Mouse (Mus musculus) hindbrain, embryonic 14.5 days (tissue): ENCODE measurements around the gene Gm5767. TPM values are rescaled to one million over a fixed set of nuclear protein-coding genes. Genes with fewer than 3 reads are reported as not detected.
A peak's percentile ranks its signal among the peaks of the same experiment; 100 is the strongest.

Experiments used
- ATAC-seq: fragments of 200-750 bp; cut with Nextera tagmentation; 2 replicates; pipeline ENCODE4 v1.8.0; 2017; ENCODE audit warnings: moderate number of reproducible peaks, mild to moderate bottlenecking, moderate TSS enrichment, moderate library complexity; ENCODE audit not compliant: low FRiP score
- DNase-seq: peaks from one replicate; pipeline ENCODE4 v3.0.0-alpha.2; 2015; ENCODE audit warnings: low spot score
- H3K27ac ChIP-seq: fragments of 300-500 bp; sonication (generic); 2 replicates; pipeline ENCODE4 v1.5.1; 2014; ENCODE audit warnings: mild to moderate bottlenecking, moderate library complexity
- H3K27me3 ChIP-seq: fragments of 300-500 bp; sonication (generic); 2 replicates; pipeline ENCODE4 v1.6.1; 2014; ENCODE audit warnings: mild to moderate bottlenecking, low read length, mixed read lengths; ENCODE audit not compliant: control insufficient read depth, insufficient read depth
- H3K36me3 ChIP-seq: fragments of 300-500 bp; sonication (generic); replicated peaks from 2 replicates; pipeline ENCODE4 v1.6.1; 2014; ENCODE audit not compliant: control insufficient read depth, insufficient read depth
- H3K4me1 ChIP-seq: fragments of 300-500 bp; sonication (generic); replicated peaks from 2 replicates; pipeline ENCODE4 v1.6.1; 2014; ENCODE audit warnings: antibody characterized with exemption, low read length, mixed read lengths; ENCODE audit not compliant: control insufficient read depth, insufficient read depth
- H3K4me2 ChIP-seq: fragments of 300-500 bp; sonication (generic); replicated peaks from 2 replicates; pipeline ENCODE4 v1.6.1; 2014; ENCODE audit warnings: mild to moderate bottlenecking, moderate library complexity
- H3K4me3 ChIP-seq: fragments of 300-500 bp; sonication (generic); replicated peaks from 2 replicates; pipeline ENCODE4 v1.5.1; 2014; ENCODE audit warnings: mild to moderate bottlenecking, low read length
- H3K9ac ChIP-seq: fragments of 300-500 bp; sonication (generic); 2 replicates; pipeline ENCODE4 v1.6.1; 2014
- H3K9me3 ChIP-seq: fragments of 300-500 bp; sonication (generic); 2 replicates; pipeline ENCODE4 v1.6.1; 2016; ENCODE audit warnings: low read length; ENCODE audit not compliant: control insufficient read depth
- WGBS: fragments of 180-500 bp; shearing (Covaris S2); extraction: QIAGEN DNeasy Blood & Tissue Kit; methylation state at CpG from one replicate; pipeline ENCODE4 v1.1.7; 2014; 5-methylcytosine and 5-hydroxymethylcytosine counted together
- polyA plus RNA-seq: library from polyadenylated mRNA; unstranded; fragments of >200 nt; fragmentation: Nextera tagmentation; extraction: Ambion mirVana; gene quantifications from 2 replicates; pipeline ENCODE4 v1.2.1, GENCODE M21; 2014

The Gm5767 gene
- polyA plus RNA-seq, 1 experiment from 2014 or later: 0.35 TPM

- ATAC-seq (no peak), DNase-seq (no peak)
- no peak overlapping the region for H3K4me2 ChIP-seq
- H3K27me3 ChIP-seq: no peaks in the 10 kb centered on the region
- no peak overlapping the region for H3K9ac ChIP-seq
- H3K4me3 ChIP-seq: no peak overlapping the region
- 84% methylated on average over 11 of the region's 11 CpGs for WGBS
- H3K27ac ChIP-seq: no peak overlapping the region
- H3K4me1 ChIP-seq: no peaks in the 10 kb centered on the region
- peaks cover 65% of the 10 kb centered on the region for H3K36me3 ChIP-seq
- H3K9me3 ChIP-seq: no peaks in the 10 kb centered on the region
These were observed 6.4 kb downstream of the Gm5767 start for GRCm38 (mm10) chr16:8686871-8687535.

- no peaks in the 10 kb centered on the region for H3K4me1 ChIP-seq
- H3K9me3 ChIP-seq: no peaks in the 10 kb centered on the region
- H3K27ac ChIP-seq: no peak overlapping the region
- no peak for DNase-seq
- ATAC-seq: no peak
- no peak overlapping the region for H3K4me3 ChIP-seq
- H3K27me3 ChIP-seq: no peaks in the 10 kb centered on the region
- peaks cover 71% of the 10 kb centered on the region for H3K36me3 ChIP-seq
- H3K9ac ChIP-seq: no peak overlapping the region
- no peak overlapping the region for H3K4me2 ChIP-seq
These were observed 7.1 kb downstream of the Gm5767 start for GRCm38 (mm10) chr16:8687559-8688112.

- WGBS: 76% methylated on average over 11 of the region's 11 CpGs
- H3K27ac ChIP-seq: no peak overlapping the region; the same call in 1 of the 2 replicates
These were observed 9.5 kb downstream of the Gm5767 start for GRCm38 (mm10) chr16:8689979-8690656.

GRCm38 (mm10) chr16:8691206-8691605 lies 10.6 kb downstream of the Gm5767 start:
- Histone ChIP-seq H3K27ac (no peak overlapping the region), H3K9me3 (no peaks in the 10 kb centered on the region), H3K9ac (no peak overlapping the region), H3K4me3 (no peak overlapping the region), H3K36me3 (peaks cover 94% of the 10 kb centered on the region), H3K4me1 (no peaks in the 10 kb centered on the region), H3K27me3 (no peaks in the 10 kb centered on the region), H3K4me2 (no peak overlapping the region)
- 95% methylated on average over 7 of the region's 7 CpGs for WGBS
- ATAC-seq (no peak), DNase-seq (no peak)

More at GRCm38 (mm10) chr16:8689979-8690656, 9.5 kb downstream of the Gm5767 start:
- Histone ChIP-seq H3K4me2 (no peak overlapping the region), H3K36me3 (peaks cover 83% of the 10 kb centered on the region), H3K4me1 (no peaks in the 10 kb centered on the region), H3K4me3 (no peak overlapping the region), H3K9me3 (no peaks in the 10 kb centered on the region), H3K9ac (no peak overlapping the region), H3K27me3 (no peaks in the 10 kb centered on the region)
- peak; percentile 73; the same call in 1 of the 2 replicates for ATAC-seq
- DNase-seq: peak; percentile 46

- H3K27ac ChIP-seq: no peak overlapping the region
- H3K36me3 ChIP-seq: peaks cover 100% of the 10 kb centered on the region
- H3K4me1 ChIP-seq: no peaks in the 10 kb centered on the region
- WGBS: 90% methylated on average over 8 of the region's 8 CpGs
- H3K9me3 ChIP-seq: no peaks in the 10 kb centered on the region
- H3K27me3 ChIP-seq: no peaks in the 10 kb centered on the region
- H3K9ac ChIP-seq: no peak overlapping the region
- DNase-seq (no peak), ATAC-seq (no peak)
- H3K4me2 ChIP-seq: no peak overlapping the region
- no peak overlapping the region for H3K4me3 ChIP-seq
These were observed 19.0 kb downstream of the Gm5767 start for GRCm38 (mm10) chr16:8699556-8699955.

DNA sequence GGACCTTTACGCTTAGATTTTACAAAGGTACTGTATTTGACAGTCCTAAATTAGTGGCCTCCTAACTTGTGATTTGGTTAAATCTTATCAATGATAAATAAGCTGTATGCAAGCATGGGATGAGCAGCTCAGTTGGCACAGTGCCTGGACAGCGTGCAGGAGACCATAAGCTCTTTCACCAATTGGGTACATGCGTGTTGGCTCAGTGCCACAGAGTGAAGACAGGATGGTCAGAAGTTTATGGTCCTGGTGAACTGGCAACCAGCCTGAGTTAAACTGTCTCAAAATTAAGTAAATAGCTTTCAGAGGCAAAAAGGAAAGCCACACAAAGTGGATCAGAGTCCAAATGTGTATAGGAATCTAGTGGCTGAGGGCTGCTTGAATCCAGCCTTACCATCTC lies 20.0 kb downstream of the Gm5767 start:
- ATAC-seq: no peak

DNA sequence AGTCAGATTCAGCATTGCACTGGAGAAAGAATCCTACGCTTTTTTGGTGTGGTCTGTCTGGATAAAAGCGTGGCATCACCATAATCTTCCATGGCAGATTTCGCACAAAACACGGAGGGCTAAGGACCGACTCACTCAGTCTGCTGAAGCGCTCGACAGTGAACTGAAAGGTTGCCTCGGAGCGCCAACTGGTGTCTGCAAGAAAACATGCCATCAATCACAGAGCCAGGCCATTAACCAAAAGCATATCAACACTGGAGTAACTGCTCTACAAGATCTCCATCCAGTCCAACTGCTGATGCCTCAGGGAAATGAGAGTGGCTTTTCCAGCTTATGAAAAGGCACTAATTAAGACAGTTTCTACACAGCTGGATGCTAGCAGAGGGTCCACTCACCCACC lies 31.4 kb downstream of the Gm5767 start:
- Histone ChIP-seq H3K9me3 (no peaks in the 10 kb centered on the region), H3K4me1 (no peaks in the 10 kb centered on the region), H3K36me3 (peaks cover 85% of the 10 kb centered on the region), H3K9ac (no peak overlapping the region), H3K27me3 (no peaks in the 10 kb centered on the region), H3K4me2 (no peak overlapping the region), H3K27ac (no peak overlapping the region), H3K4me3 (no peak overlapping the region)
- WGBS: 60% methylated on average over 9 of the region's 9 CpGs
- ATAC-seq (peak; percentile 14; the same call in 1 of the 2 replicates), DNase-seq (peak; percentile 33)

More for the DNA sequence above, 20.0 kb downstream of the Gm5767 start:
- H3K4me2 ChIP-seq: no peak overlapping the region
- WGBS: 86% methylated on average over 3 of the region's 3 CpGs
- no peak for DNase-seq
- H3K9me3 ChIP-seq: no peaks in the 10 kb centered on the region
- no peaks in the 10 kb centered on the region for H3K4me1 ChIP-seq
- H3K9ac ChIP-seq: no peak overlapping the region
- H3K36me3 ChIP-seq: peaks cover 100% of the 10 kb centered on the region
- H3K4me3 ChIP-seq: no peak overlapping the region
- no peaks in the 10 kb centered on the region for H3K27me3 ChIP-seq
- H3K27ac ChIP-seq: no peak overlapping the region

GRCm38 (mm10) chr16:8714851-8715250 lies 34.3 kb downstream of the Gm5767 start:
- peaks cover 6% of the 10 kb centered on the region; the same call in 1 of the 2 replicates for H3K4me1 ChIP-seq
- H3K9ac ChIP-seq: no peak overlapping the region
- no peak for DNase-seq
- H3K9me3 ChIP-seq: no peaks in the 10 kb centered on the region
- peaks cover 57% of the 10 kb centered on the region for H3K36me3 ChIP-seq
- ATAC-seq: no peak
- no peak overlapping the region for H3K4me3 ChIP-seq
- WGBS: 95% methylated on average over 5 of the region's 5 CpGs
- no peak overlapping the region for H3K4me2 ChIP-seq
- no peaks in the 10 kb centered on the region for H3K27me3 ChIP-seq
- H3K27ac ChIP-seq: no peak overlapping the region

DNA sequence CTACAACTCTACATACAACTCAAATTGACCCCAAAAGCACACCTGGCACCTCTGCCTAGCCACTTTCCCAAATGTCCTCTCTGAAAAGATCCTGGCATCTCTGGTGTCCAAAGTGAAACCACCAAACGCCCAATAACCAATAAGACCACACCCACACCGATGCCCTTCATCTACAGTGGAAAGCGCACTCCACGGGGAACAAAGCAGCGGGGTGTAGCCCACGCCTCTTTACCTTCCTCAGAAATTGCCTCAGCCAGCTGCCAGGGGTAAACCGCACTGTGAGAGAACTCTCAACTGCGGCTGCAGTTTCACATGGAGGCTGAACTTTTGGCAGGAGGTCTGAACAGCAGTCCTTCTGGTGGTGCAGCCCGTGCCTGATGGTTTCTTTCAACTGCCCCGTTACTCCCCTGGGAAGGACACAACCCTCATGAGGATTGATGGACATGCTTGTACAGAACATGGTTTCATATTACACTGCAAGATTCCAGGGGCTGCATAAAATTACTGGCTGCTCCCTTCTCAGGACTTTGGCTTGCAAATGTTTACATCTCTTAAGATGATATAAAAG lies 35.0 kb downstream of the Gm5767 start:
- no peak overlapping the region for H3K4me3 ChIP-seq
- peaks cover 6% of the 10 kb centered on the region; the same call in 1 of the 2 replicates for H3K4me1 ChIP-seq
- peaks cover 49% of the 10 kb centered on the region for H3K36me3 ChIP-seq

More for the DNA sequence above, 35.0 kb downstream of the Gm5767 start:
- no peak for ATAC-seq
- Histone ChIP-seq H3K27me3 (no peaks in the 10 kb centered on the region), H3K9me3 (no peaks in the 10 kb centered on the region), H3K27ac (no peak overlapping the region), H3K9ac (no peak overlapping the region), H3K4me2 (no peak overlapping the region)
- 70% methylated on average over 10 of the region's 10 CpGs for WGBS
- no peak for DNase-seq
